Mouse (Mus musculus): ENCODE measurements around the gene Gm1043.

Gene Gm1043

GRCm38 (mm10) chr5:37246138-37246910, 161.2 kb downstream of the Gm1043 start:
- DNase-seq: peak; percentile 55 to 65

GRCm38 (mm10) chr5:37247456-37247855, 162.3 kb downstream of the Gm1043 start:
- DNase-seq: peak; percentile 76 to 79

DNA sequence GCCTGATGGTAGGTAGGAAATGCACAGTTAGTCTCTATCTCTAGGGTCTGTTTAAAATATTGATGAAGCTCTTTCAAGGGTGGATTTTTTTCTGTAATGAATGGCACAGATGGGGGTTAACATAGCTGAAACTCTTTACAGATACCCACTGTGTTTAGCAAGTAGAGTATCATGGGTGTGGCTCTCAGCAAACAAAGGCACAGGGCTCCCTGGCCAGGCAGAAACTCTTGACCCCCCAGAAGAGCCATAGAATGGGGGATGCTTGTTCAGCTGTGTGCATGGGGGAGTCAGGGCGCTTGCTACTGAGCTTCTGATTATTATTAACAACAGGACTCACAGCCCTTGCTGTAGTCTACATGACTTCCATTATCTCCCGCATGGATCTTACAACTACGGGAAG, 163.7 kb downstream of the Gm1043 start:
- no peak for DNase-seq

GRCm38 (mm10) chr5:37251596-37251995, 166.4 kb downstream of the Gm1043 start:
- DNase-seq: no peak

- no peak for DNase-seq
These were observed 167.1 kb downstream of the Gm1043 start for GRCm38 (mm10) chr5:37252101-37252804.

DNA sequence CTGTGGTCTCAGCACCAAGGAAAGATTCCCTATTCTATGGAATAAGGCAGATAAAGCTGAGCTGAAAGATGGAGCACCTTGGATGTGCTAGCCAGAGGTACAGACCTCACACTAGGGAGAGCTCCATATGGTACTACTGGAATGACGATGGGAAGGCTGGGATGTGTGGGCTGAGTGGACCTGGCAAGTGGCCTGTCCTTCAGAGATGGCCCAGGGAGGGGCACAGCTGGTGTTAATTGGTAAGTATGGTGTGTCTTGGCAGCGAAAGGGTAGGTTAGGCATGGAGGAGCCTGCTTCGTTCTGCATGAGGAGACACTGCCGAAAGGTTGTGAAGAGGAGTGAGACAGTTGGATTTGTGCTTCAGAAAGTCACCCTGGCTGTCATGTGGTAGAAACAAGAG, 169.4 kb downstream of the Gm1043 start:
- DNase-seq: peak; percentile 48 to 63

DNA sequence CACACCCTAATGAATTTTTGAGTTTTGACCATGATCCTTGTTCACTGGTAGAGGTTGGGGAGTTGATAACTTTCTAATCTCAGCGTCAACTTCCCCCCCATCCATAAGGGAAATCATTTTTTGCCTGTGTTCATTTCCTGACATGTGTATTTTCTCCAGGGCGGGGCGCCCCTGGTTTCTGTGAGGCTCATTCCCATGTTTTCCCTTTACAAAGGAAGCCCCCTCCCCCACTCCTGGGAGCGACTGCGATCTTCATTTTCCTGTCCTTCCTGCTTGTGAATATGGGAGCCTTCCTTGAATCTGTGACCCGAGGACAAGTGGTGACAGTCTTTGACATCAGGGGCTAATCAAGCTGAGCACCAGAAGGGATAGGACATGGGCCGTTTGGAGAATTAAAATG, 171.7 kb downstream of the Gm1043 start:
- no peak for DNase-seq

GRCm38 (mm10) chr5:37257243-37257642, 172.1 kb downstream of the Gm1043 start:
- no peak for DNase-seq

DNA sequence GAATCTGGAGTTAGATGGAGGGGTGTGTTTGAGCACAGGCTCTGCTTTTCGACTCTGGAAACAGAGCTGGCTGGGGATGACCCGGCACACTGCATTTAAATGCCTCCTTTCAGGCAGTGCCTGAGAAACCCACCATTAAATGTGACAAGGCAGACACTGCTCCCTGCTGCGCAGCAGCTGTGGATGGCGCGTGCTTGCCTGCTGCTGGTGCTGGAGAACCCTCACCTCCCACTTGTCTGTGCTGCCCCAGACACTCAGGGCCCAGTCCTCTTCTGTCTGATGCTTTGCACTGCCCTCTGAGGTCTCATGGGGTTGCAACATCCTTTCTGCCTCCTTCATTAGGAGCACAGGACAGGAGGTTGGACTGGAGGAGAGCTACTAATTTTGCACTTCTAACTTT, 176.6 kb downstream of the Gm1043 start:
- DNase-seq: no peak

DNA sequence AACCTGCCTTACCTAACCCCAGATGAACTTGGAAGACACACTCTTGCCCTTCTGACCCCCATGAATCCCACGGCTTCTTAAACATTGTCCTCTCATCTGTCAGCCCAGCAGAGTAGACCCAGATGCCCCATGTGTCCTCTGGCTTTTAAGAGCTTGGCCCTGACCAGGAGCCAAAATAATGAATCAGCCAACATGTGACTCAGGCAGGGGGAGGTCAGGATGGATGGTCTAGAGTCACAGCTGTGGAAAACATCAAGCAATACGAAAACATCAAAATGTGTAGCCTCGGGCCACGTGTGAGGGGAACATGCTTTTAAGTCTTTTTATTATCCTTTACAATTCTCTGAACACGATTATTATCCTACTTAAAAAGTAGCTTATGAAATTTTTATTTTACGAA, 178.6 kb downstream of the Gm1043 start:
- DNase-seq: no peak
